Mouse (Mus musculus): ENCODE data around the gene Ten1.

DNA sequence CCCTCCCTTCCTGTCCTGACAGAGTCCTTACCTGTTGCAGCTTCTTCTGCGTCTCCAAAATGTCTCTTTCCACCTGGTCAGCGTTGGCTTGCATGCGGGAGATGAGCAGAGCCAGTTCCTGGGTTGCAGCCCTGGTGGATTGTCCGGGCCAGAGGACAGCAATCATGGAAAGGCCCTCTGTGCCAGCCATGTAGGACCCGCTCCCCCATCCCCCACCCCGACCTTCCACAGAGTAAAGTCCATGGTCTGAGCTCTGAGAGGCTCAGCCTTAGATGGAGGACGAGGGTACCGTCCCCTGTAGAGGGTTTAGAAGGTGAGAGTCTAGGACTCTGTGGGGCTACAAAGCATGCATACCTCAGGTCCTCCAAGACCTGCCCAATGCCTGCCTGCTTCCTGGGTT lies 36.2 kb downstream of the Ten1 start:
- no peak for TF ChIP-seq CTCF (IDR thresholded peaks at IDR 0.05; ENCODE audit: low read depth, low read length)
- no peak for TF ChIP-seq POLR2A (IDR thresholded peaks at IDR 0.05; ENCODE audit: borderline replicate concordance, low read depth, low read length)

Data from bone marrow macrophage, adult 2 months (primary cell).